Mouse (Mus musculus) left cerebral cortex, adult 18-20 months (tissue): ENCODE data around the gene Hsd3b7. TPM values are rescaled to one million over a fixed set of nuclear protein-coding genes. Genes with fewer than 3 reads are reported as not detected.
A peak's percentile ranks its signal among the peaks of the same experiment; 100 is the strongest.
"Not testable (repeated sequence)": the region's sequence is repeated elsewhere in the genome, so short reads cannot be mapped to it uniquely, and the experiment has no call there.

Experiments
- DNase-seq, 2 experiments: peaks; one replicate each; pipeline ENCODE4 v3.0.0; 2021 to 2022; ENCODE audit warnings: low spot score in 2 of 2, mixed read lengths in 1 of 2
- total RNA-seq, 2 experiments: library from RNA; stranded (reverse); gene quantifications; 2 replicates each; pipeline ENCODE4 v1.2.3; 2021

The Hsd3b7 gene
- total RNA-seq, 2 experiments from 2014 or later: 4.7 to 5.3 TPM

GRCm38 (mm10) chr7:127815116-127815665, 14.8 kb downstream of the Hsd3b7 start:
- DNase-seq: no peak

DNA sequence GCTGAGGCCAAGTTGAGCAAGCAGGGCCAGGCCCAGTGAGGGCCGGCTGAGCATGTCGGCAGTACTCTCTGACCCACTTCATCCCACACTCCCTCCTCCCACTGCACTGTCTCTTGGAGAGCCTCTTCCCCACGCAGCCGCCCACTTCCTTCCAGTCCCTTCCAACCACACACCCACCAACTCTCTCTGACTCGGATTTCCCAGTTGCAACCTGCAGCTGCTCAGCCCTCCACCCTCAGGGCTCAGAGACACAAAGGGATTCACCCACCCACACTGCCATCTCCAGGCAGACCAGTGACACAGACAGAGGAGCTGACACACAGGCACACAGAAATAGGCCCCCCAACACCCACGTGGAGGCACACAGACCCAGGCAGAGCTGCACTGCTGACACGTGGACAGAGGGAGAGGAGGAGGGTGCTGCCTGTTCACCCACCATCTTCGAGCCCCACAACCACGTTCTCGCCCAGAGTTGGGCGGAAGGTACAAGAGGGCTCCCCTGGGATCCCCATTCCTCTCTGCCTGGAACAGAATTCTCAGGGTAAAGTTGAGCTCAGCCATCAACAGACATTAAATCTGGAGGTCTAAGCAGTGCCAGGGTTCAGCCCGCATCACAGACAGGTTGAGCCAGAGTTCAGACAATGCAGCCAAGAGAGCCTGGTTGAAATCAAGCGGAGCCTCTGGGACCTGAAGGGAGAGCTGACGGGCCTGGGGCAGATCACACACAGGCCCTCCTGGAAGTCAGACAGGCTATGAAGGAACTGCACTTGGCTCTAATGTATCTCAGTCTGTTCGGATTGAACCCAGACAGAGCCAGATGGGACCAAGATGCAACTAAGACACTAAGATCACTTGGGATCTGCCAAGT, 15.8 kb downstream of the Hsd3b7 start:
- DNase-seq: peak; percentile 80 to 87

GRCm38 (mm10) chr7:127817053-127817452, 16.6 kb downstream of the Hsd3b7 start:
- DNase-seq: no peak

DNA sequence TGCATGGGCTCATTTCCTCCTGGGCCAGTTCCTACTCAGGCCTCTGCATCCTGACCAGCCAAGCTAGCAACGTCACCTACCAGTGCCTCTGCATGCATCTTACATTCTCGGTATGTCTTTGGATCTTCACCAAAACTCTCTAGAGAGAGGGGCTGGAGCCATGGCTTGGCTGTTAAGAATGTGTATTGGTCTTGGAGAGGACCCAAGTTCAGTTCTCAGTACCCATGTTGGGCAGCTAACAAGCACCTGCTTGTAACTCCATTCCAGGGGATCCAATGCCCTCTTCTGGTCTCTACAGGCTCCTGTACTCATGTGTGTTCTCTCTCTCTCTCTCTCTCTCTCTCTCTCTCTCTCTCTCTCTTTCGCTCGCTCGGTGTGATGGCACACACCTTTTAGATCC, 17.4 kb downstream of the Hsd3b7 start:
- DNase-seq: no peak

DNA sequence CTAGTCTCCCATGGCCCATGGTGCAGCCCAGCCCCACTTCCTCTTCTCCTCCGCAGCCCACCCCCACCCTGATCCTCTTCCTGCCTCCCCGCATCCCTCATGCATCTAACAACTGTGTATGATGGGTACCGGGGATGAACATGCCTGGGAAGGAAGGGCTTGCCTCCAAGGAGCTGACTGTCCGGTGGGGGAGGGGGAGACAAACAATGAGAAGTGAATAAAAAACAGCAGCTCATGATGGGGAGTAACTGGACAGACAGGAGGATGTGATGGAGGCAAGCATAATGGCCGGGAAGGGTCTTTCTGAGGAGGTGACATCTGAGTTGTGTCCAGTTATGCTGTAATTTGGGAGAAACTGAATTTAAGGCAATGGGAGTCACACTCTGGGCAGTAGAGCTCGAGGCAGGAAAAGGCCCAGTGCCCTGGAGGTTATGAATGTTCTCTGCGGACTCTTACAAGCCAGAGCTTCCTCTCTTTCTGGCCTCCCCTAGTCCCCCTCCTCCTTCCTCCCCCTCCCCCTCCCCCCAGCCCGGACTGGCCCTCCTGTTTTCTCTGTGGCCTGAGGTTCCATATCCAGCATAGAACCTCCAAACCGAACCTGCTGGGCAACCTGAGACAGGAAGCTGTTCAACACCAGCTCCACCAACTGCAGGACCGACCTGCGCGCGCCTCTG, 20.6 kb downstream of the Hsd3b7 start:
- DNase-seq: no peak

GRCm38 (mm10) chr7:127822494-127822893, 22.1 kb downstream of the Hsd3b7 start:
- no peak for DNase-seq

GRCm38 (mm10) chr7:127823236-127824171, 23.1 kb downstream of the Hsd3b7 start:
- peak in 1 of 2 experiments; percentile 54 for DNase-seq

DNA sequence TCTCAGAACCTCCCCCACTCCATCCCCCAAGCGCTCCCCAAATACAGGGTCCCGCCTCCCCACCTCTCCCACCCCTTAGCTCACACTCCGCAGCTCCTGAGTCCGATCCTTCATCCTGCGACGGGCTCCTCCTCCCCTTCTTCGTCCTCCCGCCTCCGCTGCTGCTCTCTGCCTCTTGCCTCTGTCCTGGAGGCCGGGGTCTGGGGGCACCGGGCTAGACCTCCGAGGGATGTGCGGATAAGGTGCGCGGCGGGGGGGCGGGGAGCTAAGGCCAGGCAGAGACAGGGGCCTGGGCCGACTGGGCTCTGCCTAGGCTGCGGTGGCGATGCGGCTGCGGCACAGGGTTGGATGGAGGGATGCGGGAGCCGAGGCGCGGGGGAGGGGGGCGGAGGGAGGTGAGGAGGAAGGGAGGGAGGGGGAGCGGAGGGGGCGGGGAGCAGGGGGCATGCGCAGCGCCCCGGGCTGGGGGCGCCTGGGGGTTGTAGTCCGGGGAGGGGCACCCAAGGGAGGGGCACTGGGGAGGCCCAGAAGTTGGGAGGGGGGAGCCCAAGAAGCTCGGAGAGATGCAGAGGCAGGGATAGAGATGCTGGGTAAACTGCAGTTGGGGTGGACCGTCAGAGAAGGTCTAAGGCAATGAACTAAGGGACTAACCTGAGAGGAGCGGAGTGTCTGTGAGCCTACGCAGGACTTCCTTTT, 23.9 kb downstream of the Hsd3b7 start, which contains the start of the genes Stx4a and Stx1b:
Gene Stx4a, plus strand, starts transcription at position 119 of the 696 bp plus-strand sequence.
Gene Stx1b, minus strand, starts transcription at position 374 of the 696 bp plus-strand sequence.
- DNase-seq: peak; percentile 68 to 79

DNA sequence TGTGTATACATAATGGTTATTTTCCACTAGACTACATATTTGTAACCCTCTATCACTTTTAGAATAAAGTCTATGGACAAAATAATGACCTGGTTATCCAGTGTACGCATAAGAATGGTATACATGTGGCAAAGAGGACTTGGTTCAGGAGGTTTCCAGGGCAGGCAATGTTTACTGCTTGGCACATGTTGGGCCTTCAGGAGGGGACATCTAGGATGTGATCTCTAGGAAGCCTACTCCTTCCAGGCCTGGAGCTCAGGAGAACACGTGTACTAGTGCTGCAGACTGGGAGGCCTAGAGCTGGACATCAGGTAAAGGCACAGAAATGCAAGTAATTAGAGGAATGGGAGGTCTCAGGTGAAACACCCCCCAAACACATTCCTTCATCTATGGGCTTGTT, 35.1 kb downstream of the Hsd3b7 start:
- no peak for DNase-seq

GRCm38 (mm10) chr7:127837473-127837872, 37.1 kb downstream of the Hsd3b7 start:
- DNase-seq: no peak

DNA sequence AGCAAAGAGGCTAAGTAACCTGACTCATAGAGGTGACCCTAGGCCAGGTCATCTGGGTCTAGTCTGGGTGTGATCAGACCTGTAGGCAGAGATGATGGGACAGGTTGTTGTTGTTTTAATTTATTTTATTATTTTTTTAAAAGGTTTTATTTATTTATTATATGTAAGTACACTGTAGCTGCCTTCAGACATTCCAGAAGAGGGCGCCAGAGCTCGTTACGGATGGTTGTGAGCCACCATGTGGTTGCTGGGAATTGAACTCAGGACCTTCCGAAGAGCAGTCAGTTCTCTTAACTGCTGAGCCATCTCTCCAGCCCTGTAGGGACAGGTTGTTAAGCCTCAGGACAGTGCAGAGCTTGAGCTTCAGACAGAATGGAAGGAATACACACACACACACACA, 37.5 kb downstream of the Hsd3b7 start:
- DNase-seq: not testable (repeated sequence)

- DNase-seq: not testable (repeated sequence)
These were observed 39.6 kb downstream of the Hsd3b7 start for GRCm38 (mm10) chr7:127840031-127840430.

GRCm38 (mm10) chr7:127840886-127841285, 40.5 kb downstream of the Hsd3b7 start:
- DNase-seq: peak; percentile 69 to 79

GRCm38 (mm10) chr7:127841340-127842000, 41.1 kb downstream of the Hsd3b7 start:
- DNase-seq: peak; percentile 96 to 97

GRCm38 (mm10) chr7:127842001-127842718, 41.8 kb downstream of the Hsd3b7 start:
- peak; percentile 76 to 85 for DNase-seq

DNA sequence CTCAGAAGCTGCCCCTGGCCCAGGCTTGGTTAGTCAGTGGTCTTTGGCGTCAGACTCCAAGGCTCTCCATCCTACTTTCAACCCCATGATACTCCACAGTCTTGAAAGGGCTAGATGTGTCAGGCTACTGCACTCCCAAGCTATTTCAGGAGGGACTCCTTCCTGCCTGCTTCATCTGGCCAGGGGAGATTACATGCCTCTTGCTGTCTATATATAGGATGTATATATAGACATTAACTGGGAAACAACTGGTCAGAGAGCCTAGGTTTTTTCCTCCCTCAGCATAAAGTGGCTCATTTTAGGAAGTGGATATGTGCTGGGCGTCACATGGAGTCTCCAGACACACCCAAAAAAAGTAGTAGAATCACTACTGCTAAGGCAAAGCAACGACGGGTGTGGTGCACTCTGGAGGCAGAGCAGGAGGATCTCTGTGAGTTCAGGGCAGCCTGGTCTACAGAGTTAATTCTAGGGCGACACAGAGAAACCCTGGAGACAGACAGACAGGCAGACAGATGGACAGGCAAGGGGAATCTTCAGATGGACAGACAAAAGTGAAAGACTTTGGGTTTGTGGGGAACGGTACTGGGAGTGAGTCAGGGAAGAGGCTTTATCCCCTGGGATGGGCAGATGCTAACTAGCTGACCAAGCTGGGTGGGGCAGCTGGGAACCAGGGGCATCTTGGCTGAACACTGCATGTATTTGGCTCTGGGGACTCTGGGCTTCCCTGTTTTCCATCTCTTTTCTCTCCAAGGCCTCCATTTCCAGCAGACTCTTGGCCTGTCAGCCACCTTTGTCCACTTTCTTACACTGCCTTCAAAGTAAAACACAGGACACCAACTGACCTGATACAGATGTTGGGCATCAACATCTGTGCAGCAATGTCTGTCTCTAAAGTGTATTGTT, 49.8 kb downstream of the Hsd3b7 start:
- no peak for DNase-seq

DNA sequence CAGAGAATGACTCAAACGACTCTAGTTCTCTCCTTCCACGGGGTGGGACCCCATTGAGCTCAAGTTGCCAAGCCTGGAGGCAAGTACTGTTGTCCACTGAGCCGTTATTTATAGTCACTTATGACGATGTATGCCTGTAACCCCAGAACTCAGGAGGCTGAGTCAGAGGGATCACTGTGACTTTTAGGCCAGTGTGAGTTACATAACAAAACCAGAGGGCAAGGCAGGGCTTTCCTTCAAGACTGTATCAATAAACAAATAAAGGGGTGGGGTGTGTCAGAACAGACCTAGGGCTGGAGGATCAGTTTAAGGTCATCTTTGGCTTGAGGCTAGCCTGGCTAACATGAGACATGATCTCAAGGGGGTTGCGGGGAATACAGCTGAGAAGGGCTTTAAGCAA, 50.5 kb downstream of the Hsd3b7 start:
- DNase-seq: no peak
